Mouse (Mus musculus): ENCODE results near the gene Mus81. TPM values are rescaled to one million over a fixed set of nuclear protein-coding genes. Genes with fewer than 3 reads are reported as not detected.

Mus81 gene
- total RNA-seq (2014; fragmentation: Nextera tagmentation): 16.8 and 38.0 TPM in 2 replicates
- 16.0 and 22.9 TPM in 2 replicates for total RNA-seq (2017)
- polyA plus RNA-seq (2012): 17.1 and 19.5 TPM in 2 replicates

DNA sequence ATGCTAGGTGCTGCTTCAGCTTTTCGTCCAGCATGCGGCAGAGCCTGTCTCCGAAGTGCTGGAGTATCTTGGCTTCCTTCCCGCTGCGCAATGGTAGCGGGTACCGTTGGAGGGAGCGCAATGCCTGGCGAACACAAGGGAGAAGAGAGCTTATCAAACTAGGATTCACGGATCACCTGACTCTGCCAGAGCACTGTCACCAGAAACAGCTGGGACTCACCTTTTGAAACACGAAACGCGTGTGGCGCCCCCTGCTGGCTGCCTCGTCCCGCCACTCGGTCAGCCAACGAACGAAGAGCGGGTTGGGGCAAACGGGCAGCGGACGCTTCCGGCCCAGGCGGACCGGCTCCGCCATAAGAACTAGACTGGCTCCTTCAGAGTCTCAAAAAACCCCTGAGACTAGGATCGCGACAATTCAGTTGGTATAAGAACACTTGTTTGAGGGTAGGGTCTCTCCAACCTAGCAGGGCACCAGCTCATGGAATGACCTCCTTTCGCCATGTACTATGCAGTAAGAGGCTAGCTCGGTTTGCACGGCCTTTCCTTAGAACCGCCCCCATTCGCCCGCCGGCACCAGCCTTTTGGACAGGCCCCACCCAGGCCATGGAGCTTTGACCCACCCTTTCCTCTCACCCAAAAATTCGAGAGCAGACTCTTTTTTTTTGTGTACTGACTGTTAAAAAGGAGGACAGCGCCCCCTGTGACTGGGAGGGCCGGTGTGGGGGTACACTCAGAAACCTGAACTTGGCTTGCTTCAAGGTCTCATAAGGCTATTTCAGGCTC lies at the start of gene Mus81:
Gene Mus81 (minus strand): TSS at position 635 of the 783 bp plus-strand sequence.
- H3K27me3 ChIP-seq (ENCODE audit: insufficient read depth, low read length): no peaks in the 10 kb centered on the region
- DNase-seq (ENCODE audit: low spot score): peak; percentile 89
- H3K4me3 ChIP-seq (ENCODE audit: low read depth, low read length): peak within 1 kb of the TSS; percentile 77
- no peaks in the 10 kb centered on the region for H3K9me3 ChIP-seq (replicated peaks)
- ATAC-seq (ENCODE audit: extremely low read depth, insufficient number of reproducible peaks, low FRiP score, poor library complexity, severe bottlenecking): peak; percentile 45
- peaks cover 53% of the 10 kb centered on the region for H3K36me3 ChIP-seq (replicated peaks)
- H3K4me1 ChIP-seq (ENCODE audit: insufficient read depth, low read depth, low read length): peaks cover 59% of the 10 kb centered on the region
- TF ChIP-seq CTCF (IDR thresholded peaks at IDR 0.05; ENCODE audit: low read depth, low read length) (peak; percentile 72), GATA1 (IDR thresholded peaks at IDR 0.05; ENCODE audit: borderline replicate concordance, low read length) (no peak)

GRCm38 (mm10) chr19:5532520-5532919 lies 44.3 kb upstream of the Mus81 start:
- ATAC-seq (ENCODE audit: extremely low read depth, insufficient number of reproducible peaks, low FRiP score, poor library complexity, severe bottlenecking): no peak
- Histone ChIP-seq H3K36me3 (replicated peaks) (no peaks in the 10 kb centered on the region), H3K27me3 (ENCODE audit: insufficient read depth, low read length) (peaks cover 46% of the 10 kb centered on the region), H3K4me3 (ENCODE audit: low read depth, low read length) (no peak overlapping the region), H3K9me3 (replicated peaks) (no peaks in the 10 kb centered on the region), H3K4me1 (ENCODE audit: insufficient read depth, low read depth, low read length) (peaks cover 11% of the 10 kb centered on the region)
- DNase-seq (ENCODE audit: low spot score): no peak
- no peak for TF ChIP-seq GATA2 (IDR thresholded peaks at IDR 0.05; ENCODE audit: borderline replicate concordance, low read depth, low read length)
- no peak for TF ChIP-seq POLR2AphosphoS5 (IDR thresholded peaks at IDR 0.05; ENCODE audit: insufficient replicate concordance, low read depth, low read length)

DNA sequence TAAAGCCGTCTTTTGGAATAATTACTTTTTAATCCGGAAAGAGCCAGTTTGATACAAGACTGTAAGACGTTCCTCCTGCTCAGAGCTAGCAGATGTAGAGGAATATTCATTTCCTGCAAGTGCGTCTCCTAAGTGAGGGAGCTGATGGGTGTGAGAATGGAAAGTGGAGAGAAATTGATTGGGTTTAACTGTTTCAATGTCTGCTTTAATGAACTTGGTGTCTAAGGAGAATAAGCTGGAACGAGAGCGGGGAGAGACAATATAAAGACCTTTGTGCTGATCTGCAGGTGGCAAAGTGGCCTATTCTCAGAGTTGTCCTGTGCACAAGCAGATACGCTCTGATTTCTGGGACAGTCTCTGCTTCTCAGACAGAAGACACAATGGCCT lies 41.9 kb upstream of the Mus81 start:
- no peaks in the 10 kb centered on the region for H3K36me3 ChIP-seq (replicated peaks)
- TF ChIP-seq GATA1 (IDR thresholded peaks at IDR 0.05; ENCODE audit: borderline replicate concordance, low read length) (no peak), CTCF (IDR thresholded peaks at IDR 0.05; ENCODE audit: low read depth, low read length) (no peak), GATA2 (IDR thresholded peaks at IDR 0.05; ENCODE audit: borderline replicate concordance, low read depth, low read length) (no peak), TAL1 (conservative IDR thresholded peaks at IDR 0.05; ENCODE audit: low read depth, low read length) (no peak), POLR2AphosphoS5 (IDR thresholded peaks at IDR 0.05; ENCODE audit: insufficient replicate concordance, low read depth, low read length) (no peak)
- H3K27me3 ChIP-seq (ENCODE audit: insufficient read depth, low read length): peaks cover 41% of the 10 kb centered on the region
- peaks cover 13% of the 10 kb centered on the region for H3K4me1 ChIP-seq (ENCODE audit: insufficient read depth, low read depth, low read length)
- no peak for DNase-seq (ENCODE audit: low spot score)
- ATAC-seq (ENCODE audit: extremely low read depth, insufficient number of reproducible peaks, low FRiP score, poor library complexity, severe bottlenecking): no peak
- H3K4me3 ChIP-seq (ENCODE audit: low read depth, low read length): no peak overlapping the region
- H3K9me3 ChIP-seq (replicated peaks): no peaks in the 10 kb centered on the region

DNA sequence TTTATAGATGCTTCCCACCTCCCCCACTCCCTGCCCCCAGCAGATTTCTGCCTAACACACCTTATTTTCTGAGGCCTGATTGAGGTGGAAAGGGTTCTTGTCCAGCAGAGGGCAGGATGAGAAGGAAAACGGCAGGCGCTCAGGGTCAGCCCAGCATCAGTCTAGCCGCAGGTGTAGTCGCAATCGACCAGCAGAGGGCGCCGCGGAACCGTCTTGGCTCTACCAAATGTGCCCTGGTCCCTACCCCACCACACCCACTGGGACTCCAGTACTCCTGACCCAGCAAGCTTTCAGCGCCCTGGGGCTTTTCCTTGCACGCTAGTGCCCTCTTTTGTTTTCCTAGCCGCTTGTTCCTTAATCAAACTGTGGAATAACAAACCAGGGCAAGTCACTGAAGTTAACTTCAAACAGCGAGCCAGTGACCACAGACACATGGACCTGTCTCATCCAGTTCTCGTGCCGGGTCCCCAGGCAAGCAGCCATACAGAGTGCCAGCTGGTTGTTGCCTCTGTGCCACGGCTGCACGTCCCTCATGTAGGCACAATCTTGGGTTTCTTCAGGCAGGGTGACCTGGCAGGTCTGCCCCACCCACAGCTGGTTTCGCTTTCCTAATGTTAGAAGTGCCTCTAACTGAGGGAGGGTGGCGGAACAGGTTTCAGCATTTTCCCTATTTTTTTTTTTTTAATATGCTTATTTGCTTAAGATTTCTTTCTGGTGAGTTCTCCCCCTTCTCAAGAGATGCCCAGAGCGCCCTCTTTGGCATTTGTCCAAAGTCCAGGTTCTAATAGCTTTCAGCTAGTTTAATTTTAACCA lies 41.3 kb upstream of the Mus81 start:
- Histone ChIP-seq H3K4me1 (ENCODE audit: insufficient read depth, low read depth, low read length) (peaks cover 13% of the 10 kb centered on the region), H3K27me3 (ENCODE audit: insufficient read depth, low read length) (peaks cover 41% of the 10 kb centered on the region), H3K9me3 (replicated peaks) (no peaks in the 10 kb centered on the region), H3K36me3 (replicated peaks) (no peaks in the 10 kb centered on the region), H3K4me3 (ENCODE audit: low read depth, low read length) (peak overlapping the region; percentile 58; the same call in 1 of the 2 replicates)
- peak; percentile 89 for DNase-seq (ENCODE audit: low spot score)
- ATAC-seq (ENCODE audit: extremely low read depth, insufficient number of reproducible peaks, low FRiP score, poor library complexity, severe bottlenecking): peak; percentile 68
- TF ChIP-seq GATA2 (IDR thresholded peaks at IDR 0.05; ENCODE audit: borderline replicate concordance, low read depth, low read length) (no peak), CTCF (IDR thresholded peaks at IDR 0.05; ENCODE audit: low read depth, low read length) (peak; percentile 94), GATA1 (IDR thresholded peaks at IDR 0.05; ENCODE audit: borderline replicate concordance, low read length) (no peak)

GRCm38 (mm10) chr19:5525204-5525603 lies 37.0 kb upstream of the Mus81 start:
- no peak overlapping the region for H3K4me3 ChIP-seq (ENCODE audit: low read depth, low read length)
- no peak for TF ChIP-seq TAL1 (conservative IDR thresholded peaks at IDR 0.05; ENCODE audit: low read depth, low read length)
- no peak for TF ChIP-seq GATA2 (IDR thresholded peaks at IDR 0.05; ENCODE audit: borderline replicate concordance, low read depth, low read length)
- TF ChIP-seq POLR2AphosphoS5 (IDR thresholded peaks at IDR 0.05; ENCODE audit: insufficient replicate concordance, low read depth, low read length): no peak
- TF ChIP-seq GATA1 (IDR thresholded peaks at IDR 0.05; ENCODE audit: borderline replicate concordance, low read length): no peak
- TF ChIP-seq CTCF (IDR thresholded peaks at IDR 0.05; ENCODE audit: low read depth, low read length): no peak
- no peaks in the 10 kb centered on the region for H3K36me3 ChIP-seq (replicated peaks)
- ATAC-seq (ENCODE audit: extremely low read depth, insufficient number of reproducible peaks, low FRiP score, poor library complexity, severe bottlenecking) (no peak), DNase-seq (ENCODE audit: low spot score) (no peak)
- peaks cover 17% of the 10 kb centered on the region for H3K4me1 ChIP-seq (ENCODE audit: insufficient read depth, low read depth, low read length)
- H3K27me3 ChIP-seq (ENCODE audit: insufficient read depth, low read length): peaks cover 30% of the 10 kb centered on the region
- H3K9me3 ChIP-seq (replicated peaks): no peaks in the 10 kb centered on the region

- no peak overlapping the region for H3K4me3 ChIP-seq (ENCODE audit: low read depth, low read length)
- no peaks in the 10 kb centered on the region for H3K9me3 ChIP-seq (replicated peaks)
- H3K27me3 ChIP-seq (ENCODE audit: insufficient read depth, low read length): peaks cover 14% of the 10 kb centered on the region
- H3K36me3 ChIP-seq (replicated peaks): no peaks in the 10 kb centered on the region
- DNase-seq (ENCODE audit: low spot score) (no peak), ATAC-seq (ENCODE audit: extremely low read depth, insufficient number of reproducible peaks, low FRiP score, poor library complexity, severe bottlenecking) (no peak)
- no peak for TF ChIP-seq CTCF (IDR thresholded peaks at IDR 0.05; ENCODE audit: low read depth, low read length)
- no peak for TF ChIP-seq GATA1 (IDR thresholded peaks at IDR 0.05; ENCODE audit: borderline replicate concordance, low read length)
- TF ChIP-seq POLR2AphosphoS5 (IDR thresholded peaks at IDR 0.05; ENCODE audit: insufficient replicate concordance, low read depth, low read length): no peak
- no peak for TF ChIP-seq TAL1 (conservative IDR thresholded peaks at IDR 0.05; ENCODE audit: low read depth, low read length)
- peaks cover 25% of the 10 kb centered on the region for H3K4me1 ChIP-seq (ENCODE audit: insufficient read depth, low read depth, low read length)
Observed at GRCm38 (mm10) chr19:5518721-5519120, 30.5 kb upstream of the Mus81 start.

All from G1E (cell line).